Mouse (Mus musculus): ENCODE measurements around the gene Slc10a7.
"Not testable (repeated sequence)": the region's sequence is repeated elsewhere in the genome, so short reads cannot be mapped to it uniquely, and the experiment has no call there.

The Slc10a7 gene

GRCm38 (mm10) chr8:78678541-78679219 is 169.5 kb downstream of the Slc10a7 start:
- no peak for DNase-seq

GRCm38 (mm10) chr8:78690795-78691194 is 181.6 kb downstream of the Slc10a7 start:
- no peak for DNase-seq

- no peak for DNase-seq
These were observed 189.2 kb downstream of the Slc10a7 start for GRCm38 (mm10) chr8:78698331-78698741.

- DNase-seq, result no peak
These were observed 194.1 kb downstream of the Slc10a7 start for GRCm38 (mm10) chr8:78703068-78703820.

GRCm38 (mm10) chr8:78705980-78706379 is 196.8 kb downstream of the Slc10a7 start:
- DNase-seq, result no peak

GRCm38 (mm10) chr8:78709948-78710644 is 200.9 kb downstream of the Slc10a7 start:
- no peak for DNase-seq

GRCm38 (mm10) chr8:78710961-78711360 is 201.8 kb downstream of the Slc10a7 start:
- no peak for DNase-seq

GRCm38 (mm10) chr8:78714880-78715279 is 205.7 kb downstream of the Slc10a7 start:
- DNase-seq, result no peak

GRCm38 (mm10) chr8:78716546-78716945 is 207.4 kb downstream of the Slc10a7 start:
- DNase-seq, result no peak

GRCm38 (mm10) chr8:78717191-78717590 is 208.0 kb downstream of the Slc10a7 start:
- DNase-seq, result not testable (repeated sequence)

GRCm38 (mm10) chr8:78719279-78720040 is 210.3 kb downstream of the Slc10a7 start:
- DNase-seq, result no peak

GRCm38 (mm10) chr8:78720041-78720414 is 210.9 kb downstream of the Slc10a7 start:
- no peak for DNase-seq

- DNase-seq, result no peak
These were observed 212.4 kb downstream of the Slc10a7 start for GRCm38 (mm10) chr8:78721576-78721975.

- no peak for DNase-seq
These were observed 213.1 kb downstream of the Slc10a7 start for GRCm38 (mm10) chr8:78722201-78722600.

GRCm38 (mm10) chr8:78724832-78725231 is 215.7 kb downstream of the Slc10a7 start:
- no peak for DNase-seq

GRCm38 (mm10) chr8:78728240-78728639 is 219.1 kb downstream of the Slc10a7 start:
- DNase-seq, result no peak

- no peak for DNase-seq
These were observed 223.3 kb downstream of the Slc10a7 start for GRCm38 (mm10) chr8:78732410-78732809.

- no peak for DNase-seq
These were observed 223.9 kb downstream of the Slc10a7 start for GRCm38 (mm10) chr8:78732995-78733512.

- no peak for DNase-seq
These were observed 225.8 kb downstream of the Slc10a7 start for GRCm38 (mm10) chr8:78734721-78735517.

- DNase-seq, result no peak
These were observed 229.2 kb downstream of the Slc10a7 start for GRCm38 (mm10) chr8:78738304-78738703.

- no peak for DNase-seq
These were observed 231.8 kb downstream of the Slc10a7 start for GRCm38 (mm10) chr8:78740936-78741335.

GRCm38 (mm10) chr8:78741496-78741895 is 232.3 kb downstream of the Slc10a7 start:
- no peak for DNase-seq

Measured in right cerebral cortex, postnatal 14 days (tissue).